Mouse (Mus musculus) lung, postnatal 0 days (tissue): ENCODE data around the gene Mgat4b. TPM values are rescaled to one million over a fixed set of nuclear protein-coding genes. Genes with fewer than 3 reads are reported as not detected.

Experiments used
- ATAC-seq: fragments of 200-750 bp; cut with Nextera tagmentation; 2 replicates; pipeline ENCODE4 v1.8.0; 2017; ENCODE audit warnings: moderate library complexity
- DNase-seq: peaks from one replicate; pipeline ENCODE4 v3.0.0-alpha.2; 2016; ENCODE audit warnings: low spot score
- H3K27ac ChIP-seq: fragments of 300-500 bp; sonication (generic); 2 replicates; pipeline ENCODE4 v1.5.1; 2014; ENCODE audit warnings: antibody characterized with exemption, mild to moderate bottlenecking, low read length, mixed read lengths
- H3K27me3 ChIP-seq: fragments of 300-500 bp; sonication (generic); replicated peaks from 2 replicates; pipeline ENCODE4 v1.6.1; 2014; ENCODE audit warnings: low read length, mixed read lengths; ENCODE audit not compliant: insufficient read depth
- H3K36me3 ChIP-seq: fragments of 300-500 bp; sonication (generic); 2 replicates; pipeline ENCODE4 v1.6.1; 2014; ENCODE audit warnings: low read length, mixed read lengths; ENCODE audit not compliant: insufficient read depth
- H3K4me1 ChIP-seq: fragments of 300-500 bp; sonication (generic); 2 replicates; pipeline ENCODE4 v1.6.1; 2014; ENCODE audit warnings: antibody characterized with exemption, low read depth, low read length, mixed read lengths; ENCODE audit not compliant: insufficient read depth
- H3K4me2 ChIP-seq: fragments of 300-500 bp; sonication (generic); replicated peaks from 2 replicates; pipeline ENCODE4 v1.6.1; 2014; ENCODE audit warnings: low read depth, mild to moderate bottlenecking, low read length, moderate library complexity, mixed read lengths
- H3K4me3 ChIP-seq: fragments of 300-500 bp; sonication (generic); 2 replicates; pipeline ENCODE4 v1.5.1; 2014; ENCODE audit warnings: low read depth, low read length
- H3K9ac ChIP-seq: fragments of 300-500 bp; sonication (generic); replicated peaks from 2 replicates; pipeline ENCODE4 v1.6.1; 2014; ENCODE audit warnings: low read depth, mild to moderate bottlenecking
- H3K9me3 ChIP-seq: fragments of 300-500 bp; sonication (generic); 2 replicates; pipeline ENCODE4 v1.6.1; 2016; ENCODE audit warnings: low read length, mixed read lengths
- CTCF ChIP-seq: IDR thresholded peaks from 2 replicates; pipeline ENCODE4 v1.5.1; 2016; ENCODE audit warnings: antibody characterized with exemption, mild to moderate bottlenecking
- EP300 ChIP-seq: IDR thresholded peaks from 2 replicates; pipeline ENCODE4 v1.6.1; 2016; ENCODE audit warnings: antibody characterized with exemption, mild to moderate bottlenecking, control low read depth
- WGBS: fragments of 180-500 bp; shearing (Covaris S2); extraction: QIAGEN DNeasy Blood & Tissue Kit; methylation state at CpG from one replicate; pipeline ENCODE4 v1.1.7; 2014; 5-methylcytosine and 5-hydroxymethylcytosine counted together
- polyA plus RNA-seq: library from polyadenylated mRNA; unstranded; fragments of >200 nt; fragmentation: Nextera tagmentation; extraction: Ambion mirVana; gene quantifications from 2 replicates; pipeline ENCODE4 v1.2.1, GENCODE M21; 2015

Gene Mgat4b
- polyA plus RNA-seq, 1 experiment from 2014 or later, result 43.4 TPM

- Histone ChIP-seq H3K27ac (no peak overlapping the region), H3K36me3 (peaks cover 7% of the 10 kb centered on the region; the same call in 1 of the 2 replicates), H3K4me2 (no peak overlapping the region), H3K4me3 (no peak overlapping the region), H3K27me3 (no peaks in the 10 kb centered on the region), H3K9ac (no peak overlapping the region), H3K9me3 (no peaks in the 10 kb centered on the region), H3K4me1 (no peaks in the 10 kb centered on the region)
- TF ChIP-seq CTCF, result no peak
- no peak for TF ChIP-seq EP300
- peak; percentile 45 for DNase-seq
- ATAC-seq, result no peak
- WGBS, result 90% methylated on average over 9 of the region's 9 CpGs
These were observed 28.4 kb downstream of the Mgat4b start for GRCm38 (mm10) chr11:50238821-50239791.

- Histone ChIP-seq H3K4me3 (no peak overlapping the region), H3K27ac (no peak overlapping the region), H3K9me3 (no peaks in the 10 kb centered on the region), H3K27me3 (no peaks in the 10 kb centered on the region), H3K4me2 (no peak overlapping the region), H3K9ac (no peak overlapping the region), H3K4me1 (no peaks in the 10 kb centered on the region), H3K36me3 (no peaks in the 10 kb centered on the region)
- ATAC-seq (no peak), DNase-seq (peak; percentile 45)
- TF ChIP-seq EP300 (0 out of 2 replicates have a peak, but pooled peaks have one; percentile 44), CTCF (no peak)
- 70% methylated on average over 7 of the region's 7 CpGs for WGBS
These were observed 29.7 kb downstream of the Mgat4b start for GRCm38 (mm10) chr11:50240235-50240911.

- no peaks in the 10 kb centered on the region for H3K9me3 ChIP-seq
- no peaks in the 10 kb centered on the region for H3K4me1 ChIP-seq
- no peaks in the 10 kb centered on the region for H3K36me3 ChIP-seq
- TF ChIP-seq EP300, result no peak
- TF ChIP-seq CTCF, result no peak
- H3K9ac ChIP-seq, result no peak overlapping the region
- H3K27me3 ChIP-seq, result no peaks in the 10 kb centered on the region
- ATAC-seq, result no peak
- H3K4me2 ChIP-seq, result no peak overlapping the region
- 58% methylated on average over 6 of the region's 6 CpGs for WGBS
- H3K4me3 ChIP-seq, result no peak overlapping the region
- DNase-seq, result no peak
- no peak overlapping the region for H3K27ac ChIP-seq
These were observed 33.2 kb downstream of the Mgat4b start for GRCm38 (mm10) chr11:50243926-50244325.

GRCm38 (mm10) chr11:50245269-50245668 lies 34.6 kb downstream of the Mgat4b start:
- Histone ChIP-seq H3K4me3 (no peak overlapping the region), H3K27ac (no peak overlapping the region), H3K9me3 (no peaks in the 10 kb centered on the region), H3K36me3 (no peaks in the 10 kb centered on the region), H3K27me3 (no peaks in the 10 kb centered on the region), H3K4me2 (no peak overlapping the region), H3K9ac (no peak overlapping the region), H3K4me1 (no peaks in the 10 kb centered on the region)
- ATAC-seq (no peak), DNase-seq (no peak)
- no peak for TF ChIP-seq EP300
- TF ChIP-seq CTCF, result no peak
- WGBS, result 68% methylated on average over 5 of the region's 5 CpGs

GRCm38 (mm10) chr11:50248473-50249171 lies 37.9 kb downstream of the Mgat4b start:
- WGBS, result 72% methylated on average over 7 of the region's 7 CpGs

More at GRCm38 (mm10) chr11:50248473-50249171, 37.9 kb downstream of the Mgat4b start:
- DNase-seq, result no peak
- Histone ChIP-seq H3K4me3 (no peak overlapping the region), H3K36me3 (no peaks in the 10 kb centered on the region), H3K4me1 (no peaks in the 10 kb centered on the region), H3K4me2 (no peak overlapping the region), H3K27ac (no peak overlapping the region), H3K27me3 (no peaks in the 10 kb centered on the region), H3K9me3 (no peaks in the 10 kb centered on the region), H3K9ac (no peak overlapping the region)
- no peak for ATAC-seq
- TF ChIP-seq EP300 (no peak), CTCF (no peak)
